Mouse (Mus musculus) right cerebral cortex, postnatal 25 days (tissue): ENCODE results near the gene Actr1b.
"Not testable (repeated sequence)": the region's sequence is repeated elsewhere in the genome, so short reads cannot be mapped to it uniquely, and the experiment has no call there.

Source experiments
- DNase-seq: peaks from one replicate; pipeline ENCODE4 v3.0.0; 2022

Gene Actr1b

DNA sequence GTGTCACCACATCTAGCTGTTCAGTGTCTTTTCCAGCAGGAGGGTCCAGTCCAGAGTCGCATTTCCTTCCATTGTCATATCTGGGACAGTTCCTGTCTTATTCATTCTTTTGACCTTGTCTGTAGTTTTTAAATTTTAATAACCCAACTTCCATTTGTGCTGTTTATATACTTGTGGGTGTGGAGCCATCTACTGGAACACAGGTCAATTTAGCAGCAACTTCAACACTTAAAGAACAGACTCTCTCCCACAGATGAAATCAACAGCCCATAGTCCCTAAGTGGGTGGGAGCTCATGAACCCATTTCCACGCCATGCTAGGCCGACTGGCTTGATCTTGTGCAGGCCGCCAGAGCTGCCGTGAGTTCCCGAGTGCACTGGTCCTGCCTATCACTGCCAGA, 17.8 kb downstream of the Actr1b start:
- no peak for DNase-seq

DNA sequence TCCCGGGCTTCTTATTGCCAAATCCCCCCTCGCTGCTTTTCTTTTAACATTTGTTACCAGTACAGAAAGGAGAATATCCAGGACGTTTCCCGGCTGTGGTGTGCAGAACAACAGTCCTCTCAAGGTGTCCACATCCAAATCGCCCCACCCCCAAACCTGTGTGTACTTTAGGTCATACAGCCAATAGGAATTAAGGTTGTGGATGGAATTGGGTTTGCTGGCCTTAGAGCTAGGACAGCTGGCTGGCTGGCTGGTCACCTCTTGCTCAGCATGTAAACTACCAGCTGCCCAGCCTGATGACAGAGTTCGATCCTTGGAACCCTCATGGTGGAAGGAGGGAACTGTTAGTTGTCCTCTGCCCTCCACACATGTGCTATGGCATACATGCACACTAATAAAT, 19.4 kb downstream of the Actr1b start:
- no peak for DNase-seq

DNA sequence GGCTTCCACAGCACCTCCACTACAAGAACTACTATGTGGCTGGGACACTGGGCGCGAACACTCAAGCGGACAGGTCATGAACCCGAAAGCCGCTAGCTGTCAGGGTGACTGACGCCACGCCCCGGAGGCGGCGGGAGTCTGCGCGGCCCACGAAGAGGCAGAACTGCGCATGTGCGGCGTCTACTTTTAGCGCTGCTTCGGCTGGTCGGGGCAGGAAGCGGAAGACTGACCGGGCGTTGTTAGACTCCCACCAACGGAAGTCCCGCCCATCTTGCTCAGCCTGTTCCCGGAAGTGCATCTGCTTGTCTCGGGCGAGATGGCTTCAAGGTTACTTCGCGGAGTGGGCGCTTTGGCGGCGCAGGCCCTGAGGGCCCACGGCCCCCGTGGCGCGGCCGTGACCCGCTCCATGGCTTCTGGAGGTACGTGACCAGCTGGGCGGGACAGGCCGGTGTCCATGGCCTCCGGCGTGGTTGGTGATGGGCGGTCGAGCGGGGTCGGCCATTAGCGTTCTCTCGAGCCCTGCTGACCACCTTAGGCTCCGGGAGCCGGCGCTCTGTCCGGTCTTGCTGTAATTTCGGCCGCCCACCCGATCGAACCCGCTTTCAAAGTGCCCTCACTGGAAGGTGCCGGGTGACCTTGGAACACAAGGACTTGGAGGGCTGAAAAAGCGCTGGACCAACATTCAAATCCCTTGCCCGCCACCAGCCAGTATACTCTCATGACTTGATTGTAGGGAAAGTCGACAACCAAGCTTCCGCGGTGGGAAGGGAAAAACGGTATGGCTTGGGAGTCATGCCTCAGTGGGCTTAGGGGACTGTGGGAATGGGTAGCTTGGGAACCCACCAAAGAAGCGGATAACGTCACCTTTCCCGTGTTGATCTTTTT, 22.7 kb downstream of the Actr1b start, which contains the start of gene Cox5b:
Gene Cox5b (plus strand): TSS at position 179 of the 885 bp plus-strand sequence.
- peak; percentile 94 for DNase-seq

DNA sequence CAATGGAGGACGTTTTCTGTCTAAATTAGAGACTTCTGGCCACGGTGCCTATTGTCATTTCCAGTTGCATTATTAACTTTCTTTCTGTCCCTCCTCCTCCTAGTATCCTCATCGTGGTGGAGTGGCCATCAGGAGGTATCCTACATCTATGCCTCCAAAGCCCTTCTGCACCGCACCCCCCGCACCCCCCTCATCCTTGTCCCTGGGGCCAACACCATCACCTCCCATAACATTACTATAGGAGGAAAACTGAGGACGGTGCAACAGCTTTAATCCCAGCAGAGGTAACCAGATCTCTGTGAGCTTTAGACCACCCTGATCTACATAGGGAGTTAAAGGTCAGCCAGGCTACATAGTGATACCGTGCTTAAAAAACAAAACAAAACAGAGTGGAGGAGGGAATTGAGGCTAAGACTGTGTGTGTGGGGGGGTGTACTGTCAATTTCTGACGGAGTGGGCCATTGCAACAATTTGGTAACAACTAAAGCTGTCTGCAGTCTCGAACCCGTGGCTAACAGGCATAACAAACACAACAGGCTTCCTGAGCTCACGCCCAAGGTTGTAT, 23.5 kb downstream of the Actr1b start:
- no peak for DNase-seq

DNA sequence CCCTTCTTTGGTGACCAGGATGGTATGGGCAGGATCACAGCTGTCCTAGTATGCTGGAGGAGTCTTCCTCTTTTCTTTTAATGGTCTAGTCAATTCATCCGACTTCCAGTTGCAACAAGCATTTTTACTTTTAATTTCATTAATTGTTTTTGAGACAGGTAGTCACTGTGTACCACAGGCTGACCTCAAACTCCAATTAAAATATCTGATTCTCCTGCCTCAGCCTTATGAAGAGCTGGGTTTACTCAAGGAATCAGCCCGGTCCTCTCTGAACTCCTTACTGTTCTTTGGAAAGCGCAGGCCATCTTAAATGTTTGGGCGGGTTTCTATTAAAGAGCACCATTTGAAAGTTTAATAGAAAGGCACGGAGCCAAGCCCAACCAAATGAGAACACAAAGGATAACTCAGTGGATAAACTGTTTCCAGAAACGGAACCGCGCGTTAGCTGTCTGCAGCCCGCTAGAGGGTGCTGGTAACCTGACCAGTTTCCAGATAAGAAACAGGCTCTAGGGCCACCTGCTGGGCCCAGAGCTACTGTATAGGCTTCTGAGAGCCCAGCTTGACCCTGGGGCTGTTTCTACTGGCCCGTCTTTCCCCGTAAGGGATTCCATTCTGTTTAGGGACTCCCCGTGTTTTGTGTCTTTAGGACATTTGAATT, 30.3 kb downstream of the Actr1b start:
- peak; percentile 76 for DNase-seq

- DNase-seq, result no peak
These were observed 31.4 kb downstream of the Actr1b start, which contains the start of gene Fam178b for GRCm38 (mm10) chr1:36682620-36683355. Gene Fam178b (minus strand): TSS chr1:36683183.

DNA sequence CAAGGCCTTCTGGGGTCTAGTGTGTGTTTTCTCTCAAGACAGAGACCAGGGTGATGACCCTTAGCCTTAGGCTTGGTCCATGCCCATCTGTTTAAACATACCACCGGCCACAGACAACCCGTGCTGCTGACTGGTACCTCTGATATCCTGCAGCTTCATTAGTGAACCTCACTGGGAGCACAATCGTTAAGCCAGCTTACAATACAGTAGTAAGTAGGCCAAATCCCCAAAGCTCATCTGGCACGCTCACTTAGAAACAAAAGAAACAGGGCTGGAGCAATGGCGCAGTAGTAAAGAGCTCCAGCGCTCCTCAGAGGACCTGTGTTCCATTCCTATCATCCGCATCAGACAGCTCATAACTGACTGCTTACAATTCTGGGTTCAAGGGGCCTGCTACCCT, 33.3 kb downstream of the Actr1b start:
- no peak for DNase-seq

DNA sequence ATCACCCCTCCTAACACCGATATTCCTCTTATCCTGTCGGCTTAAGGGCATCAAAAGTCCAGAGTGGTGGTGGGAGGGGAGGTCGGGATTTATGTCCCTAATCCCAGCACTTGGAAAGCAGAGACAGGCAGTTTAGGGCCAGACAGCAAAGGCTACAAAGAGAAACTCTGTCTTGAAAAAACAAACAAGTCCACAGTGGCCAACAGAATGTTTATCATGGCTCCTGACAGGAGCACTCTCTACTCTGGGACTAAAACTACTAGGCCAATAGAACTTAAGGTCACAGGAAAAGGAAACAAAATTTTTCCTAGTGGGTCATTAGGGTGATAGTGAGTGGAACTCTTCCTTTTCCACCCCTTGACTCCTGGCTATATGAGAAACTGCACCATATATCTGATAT, 39.3 kb downstream of the Actr1b start:
- DNase-seq, result no peak

- DNase-seq, result no peak
These were observed 41.4 kb downstream of the Actr1b start for GRCm38 (mm10) chr1:36672648-36673350.

DNA sequence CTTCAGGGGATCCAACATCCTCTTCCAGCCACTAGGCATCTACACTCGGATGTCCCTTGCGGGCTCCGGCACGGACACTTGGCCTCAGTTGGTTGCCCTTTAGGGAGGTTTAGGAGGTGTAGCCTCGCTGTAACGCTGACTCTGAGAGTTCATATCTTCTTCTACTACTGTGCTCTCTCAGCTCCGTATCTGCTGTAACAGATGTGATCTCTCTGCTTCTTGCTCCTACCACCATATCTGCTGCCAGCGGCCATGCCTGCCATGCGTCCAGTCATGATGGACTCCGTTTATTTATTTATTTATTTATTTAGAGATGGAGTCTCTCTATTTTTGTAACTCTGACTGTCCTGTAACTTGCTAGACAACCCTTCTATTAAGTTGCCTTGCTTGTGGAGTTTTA, 43.0 kb downstream of the Actr1b start:
- no peak for DNase-seq

- DNase-seq, result no peak
These were observed 44.0 kb downstream of the Actr1b start for GRCm38 (mm10) chr1:36670256-36670655.

DNA sequence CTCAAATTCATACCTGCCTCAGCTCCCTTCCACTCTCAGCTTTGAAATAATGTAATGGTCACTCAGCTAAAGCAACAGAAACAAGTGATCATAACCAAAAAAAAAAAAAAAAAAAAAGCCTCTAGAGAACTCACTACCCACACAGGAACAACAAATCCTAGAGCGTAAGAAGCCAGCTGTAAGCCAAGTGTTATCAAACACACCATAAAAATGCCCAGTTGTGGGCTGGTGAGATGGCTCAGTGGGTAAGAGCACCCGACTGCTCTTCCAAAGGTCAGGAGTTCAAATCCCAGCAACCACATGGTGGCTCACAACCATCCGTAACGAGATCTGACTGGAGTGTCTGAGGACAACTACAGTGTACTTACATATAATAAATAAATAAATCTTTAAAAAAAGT, 46.2 kb downstream of the Actr1b start:
- not testable (repeated sequence) for DNase-seq

- no peak for DNase-seq
These were observed 48.3 kb downstream of the Actr1b start for GRCm38 (mm10) chr1:36665934-36666333.

GRCm38 (mm10) chr1:36665165-36665723, 49.0 kb downstream of the Actr1b start:
- no peak for DNase-seq

GRCm38 (mm10) chr1:36664457-36664856, 49.8 kb downstream of the Actr1b start:
- no peak for DNase-seq

- no peak for DNase-seq
These were observed 55.4 kb downstream of the Actr1b start for GRCm38 (mm10) chr1:36658621-36659399.

- no peak for DNase-seq
These were observed 56.4 kb downstream of the Actr1b start for GRCm38 (mm10) chr1:36657658-36658415.

DNA sequence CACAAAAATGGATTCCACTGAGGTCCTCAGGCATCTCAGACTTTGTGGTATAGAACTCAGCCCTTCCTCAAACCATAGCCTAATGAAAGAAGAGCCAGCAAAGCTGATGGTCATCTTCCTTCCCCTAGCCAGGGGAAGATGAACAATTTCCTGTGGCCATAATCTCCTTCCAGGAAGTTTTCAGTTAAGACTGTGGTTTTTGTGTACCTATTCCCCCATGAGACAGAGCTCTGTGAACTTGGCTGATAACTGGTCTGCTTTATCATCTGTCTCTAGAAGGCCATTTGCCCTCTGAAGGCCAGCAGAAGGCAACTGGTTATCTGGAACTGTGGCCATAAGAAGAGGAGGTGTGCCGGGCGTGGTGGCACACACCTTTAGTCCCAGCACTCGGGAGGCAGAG, 58.0 kb downstream of the Actr1b start:
- no peak for DNase-seq

- no peak for DNase-seq
These were observed 59.2 kb downstream of the Actr1b start for GRCm38 (mm10) chr1:36655039-36655438.
